Mouse (Mus musculus): ENCODE data around the gene Dad1.

DNA sequence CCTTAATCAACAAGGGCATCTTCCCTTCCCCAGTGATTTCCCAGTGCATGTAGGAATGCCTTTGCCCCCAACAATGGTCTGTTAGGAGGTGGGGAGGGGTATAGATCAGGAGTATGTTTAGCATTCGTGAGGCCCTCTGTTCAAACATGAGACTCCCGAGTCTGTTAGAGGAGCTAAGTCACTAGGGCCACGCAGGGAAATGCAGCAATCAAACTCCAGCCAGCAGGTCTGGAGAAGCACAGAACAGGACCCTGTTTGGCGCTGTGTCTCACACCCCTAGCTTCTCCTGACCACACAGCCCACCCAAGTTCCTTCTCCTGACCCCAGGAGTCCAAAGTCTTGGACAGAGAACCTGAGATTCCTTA, 62.9 kb downstream of the Dad1 start:
- TF ChIP-seq CTCF (IDR thresholded peaks at IDR 0.05; ENCODE audit: low read depth, low read length) (no peak), GATA2 (IDR thresholded peaks at IDR 0.05; ENCODE audit: borderline replicate concordance, low read depth, low read length) (no peak)

All from G1E (cell line).